Mouse (Mus musculus): ENCODE results near the gene 2310022B05Rik. TPM values are rescaled to one million over a fixed set of nuclear protein-coding genes. Genes with fewer than 3 reads are reported as not detected.

Gene 2310022B05Rik
- total and polyA plus RNA-seq, 3 experiments: 6.2 to 27.0 TPM; not detected in 1

DNA sequence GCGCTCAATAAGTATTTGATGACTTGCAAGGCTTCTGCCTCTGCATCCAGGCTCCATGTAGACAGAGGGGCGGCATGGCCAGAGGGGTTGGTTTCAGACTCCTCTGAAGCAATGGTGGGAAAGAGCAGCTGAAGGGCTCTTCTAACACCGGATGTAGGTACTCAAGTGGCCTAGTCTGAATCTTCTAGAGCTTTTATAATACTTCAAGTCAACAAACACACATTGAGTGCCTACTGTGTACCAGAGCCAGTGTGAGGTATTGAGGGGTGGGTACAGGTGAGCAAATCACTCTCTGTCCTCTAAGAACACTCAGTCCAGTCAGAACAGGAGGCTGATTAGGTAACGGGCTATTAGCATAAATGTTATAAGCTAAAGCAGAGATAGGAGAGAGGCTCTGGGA, 28.5 kb upstream of the 2310022B05Rik start:
- no peak overlapping the region for H3K9ac ChIP-seq (ENCODE audit: control insufficient read depth, low read depth, low read length, poor library complexity, severe bottlenecking)
- no peaks in the 10 kb centered on the region; a peak in 1 of 4 replicates for H3K36me3 ChIP-seq (ENCODE audit: control insufficient read depth in 1 of 2, insufficient read depth in 2 of 2, low read length in 2 of 2)
- no peaks in the 10 kb centered on the region for H3K9me3 ChIP-seq (replicated peaks; ENCODE audit: insufficient read depth, low read length)
- H3K27ac ChIP-seq (ENCODE audit: control insufficient read depth, low read depth, low read length): no peak overlapping the region
- no peaks in the 10 kb centered on the region for H3K79me2 ChIP-seq (ENCODE audit: control insufficient read depth, insufficient read depth, low read length, poor library complexity)
- no peaks in the 10 kb centered on the region for H3K27me3 ChIP-seq (ENCODE audit: control insufficient read depth in 1 of 2, insufficient read depth in 2 of 2, low read length in 2 of 2)
- no peaks in the 10 kb centered on the region for H3K4me1 ChIP-seq (ENCODE audit: control insufficient read depth in 1 of 2, insufficient read depth in 2 of 2, low read length in 2 of 2)
- no peak for DNase-seq (ENCODE audit: low read depth, low spot score)
- TF ChIP-seq TAL1 (IDR thresholded peaks at IDR 0.05; ENCODE audit: low read length) (no peak), GATA1 (IDR thresholded peaks at IDR 0.05; ENCODE audit: low read depth, low read length) (no peak), JUND (IDR thresholded peaks at IDR 0.05; ENCODE audit: low read depth, low read length) (no peak), ETS1 (IDR thresholded peaks at IDR 0.05; ENCODE audit: low read depth, low read length) (no peak), GABPA (IDR thresholded peaks at IDR 0.05; ENCODE audit: low read depth, low read length) (no peak), E2F4 (IDR thresholded peaks at IDR 0.05; ENCODE audit: borderline replicate concordance, low read depth, low read length) (no peak), MEF2A (IDR thresholded peaks at IDR 0.05; ENCODE audit: extremely low read depth, insufficient replicate concordance, low read depth, low read length, poor library complexity, severe bottlenecking) (no peak), HCFC1 (IDR thresholded peaks at IDR 0.05; ENCODE audit: low read depth, low read length) (no peak), ZKSCAN1 (IDR thresholded peaks at IDR 0.05; ENCODE audit: low read depth, low read length) (no peak), POLR2AphosphoS2 (IDR thresholded peaks at IDR 0.05; ENCODE audit: low read length) (no peak), CTCF (IDR thresholded peaks at IDR 0.05 in 2 of 3, conservative IDR thresholded peaks at IDR 0.05 in 1 of 3; ENCODE audit: control insufficient read depth in 1 of 3, insufficient read depth in 1 of 3, low read depth in 2 of 3, low read length in 3 of 3, poor library complexity in 1 of 3, severe bottlenecking in 1 of 3) (no peak), UBTF (IDR thresholded peaks at IDR 0.05; ENCODE audit: borderline replicate concordance, insufficient read depth, low read depth, low read length) (no peak), SMC3 (IDR thresholded peaks at IDR 0.05; ENCODE audit: low read depth, low read length) (no peak), ZC3H11A (IDR thresholded peaks at IDR 0.05; ENCODE audit: low read depth, low read length) (no peak), ZNF384 (IDR thresholded peaks at IDR 0.05; ENCODE audit: low read depth, low read length) (no peak), USF2 (IDR thresholded peaks at IDR 0.05; ENCODE audit: borderline replicate concordance in 1 of 2, insufficient read depth in 1 of 2, low read depth in 1 of 2, low read length in 2 of 2) (no peak), RCOR1 (IDR thresholded peaks at IDR 0.05; ENCODE audit: low read depth, low read length) (no peak), POLR2AphosphoS5 (IDR thresholded peaks at IDR 0.05; ENCODE audit: borderline replicate concordance, low read depth, low read length) (no peak), MAZ (IDR thresholded peaks at IDR 0.05; ENCODE audit: low read depth, low read length) (no peak), CHD1 (IDR thresholded peaks at IDR 0.05; ENCODE audit: low read depth, low read length) (no peak)
- no peak overlapping the region for H3K4me3 ChIP-seq (ENCODE audit: control insufficient read depth in 1 of 2, insufficient read depth in 1 of 2, low read depth in 2 of 2, low read length in 2 of 2)

DNA sequence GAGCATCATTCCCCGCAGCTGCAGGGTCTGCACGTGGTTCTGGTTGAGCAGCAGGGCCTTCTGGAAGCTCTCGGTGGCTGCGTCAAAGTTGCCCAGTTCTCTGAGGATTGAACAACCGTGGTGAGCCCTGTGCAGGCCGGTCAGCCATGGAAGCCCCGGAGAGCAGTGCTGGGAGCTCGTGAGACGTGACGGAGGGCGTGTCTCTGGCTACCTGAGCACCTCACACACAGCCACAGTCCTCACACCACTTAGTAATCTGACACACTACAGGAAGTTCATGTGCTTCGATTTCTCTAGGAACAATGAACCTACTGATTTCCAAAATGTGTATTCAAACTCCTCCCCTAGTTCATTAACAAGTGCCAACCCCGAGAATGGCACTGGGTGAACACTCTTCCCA, 25.7 kb upstream of the 2310022B05Rik start:
- TF ChIP-seq MYC (IDR thresholded peaks at IDR 0.05; ENCODE audit: low read depth, low read length): no peak
- no peak for TF ChIP-seq E2F4 (IDR thresholded peaks at IDR 0.05; ENCODE audit: borderline replicate concordance, low read depth, low read length)
- TF ChIP-seq MAX (IDR thresholded peaks at IDR 0.05; ENCODE audit: low read length): no peak
- no peak for TF ChIP-seq USF2 (IDR thresholded peaks at IDR 0.05; ENCODE audit: borderline replicate concordance in 1 of 2, insufficient read depth in 1 of 2, low read depth in 1 of 2, low read length in 2 of 2)
- TF ChIP-seq POLR2AphosphoS2 (IDR thresholded peaks at IDR 0.05; ENCODE audit: low read length): no peak
- TF ChIP-seq RAD21 (IDR thresholded peaks at IDR 0.05; ENCODE audit: low read depth, low read length): no peak
- no peak for TF ChIP-seq MYB (IDR thresholded peaks at IDR 0.05; ENCODE audit: low read depth, low read length)
- no peak for TF ChIP-seq NRF1 (IDR thresholded peaks at IDR 0.05; ENCODE audit: insufficient read depth, low read depth, low read length, poor library complexity, severe bottlenecking)
- no peak for TF ChIP-seq CHD2 (IDR thresholded peaks at IDR 0.05; ENCODE audit: low read length)
- TF ChIP-seq KAT2A (conservative IDR thresholded peaks at IDR 0.05; ENCODE audit: low read depth, low read length): no peak
- TF ChIP-seq NELFE (IDR thresholded peaks at IDR 0.05; ENCODE audit: low read depth, low read length): no peak
- TF ChIP-seq RCOR1 (IDR thresholded peaks at IDR 0.05; ENCODE audit: low read depth, low read length): no peak
- no peak overlapping the region for H3K9ac ChIP-seq (ENCODE audit: control insufficient read depth, low read depth, low read length, poor library complexity, severe bottlenecking)
- no peaks in the 10 kb centered on the region for H3K79me2 ChIP-seq (ENCODE audit: control insufficient read depth, insufficient read depth, low read length, poor library complexity)
- no peaks in the 10 kb centered on the region for H3K9me3 ChIP-seq (replicated peaks; ENCODE audit: insufficient read depth, low read length)
- H3K27me3 ChIP-seq (ENCODE audit: control insufficient read depth in 1 of 2, insufficient read depth in 2 of 2, low read length in 2 of 2): no peaks in the 10 kb centered on the region
- no peak overlapping the region for H3K4me3 ChIP-seq (ENCODE audit: control insufficient read depth in 1 of 2, insufficient read depth in 1 of 2, low read depth in 2 of 2, low read length in 2 of 2)
- H3K36me3 ChIP-seq (ENCODE audit: control insufficient read depth in 1 of 2, insufficient read depth in 2 of 2, low read length in 2 of 2): peaks cover 0 to 3% of the 10 kb centered on the region in 2 experiments; a peak in 1 of 4 replicates
- DNase-seq (ENCODE audit: low read depth, low spot score): no peak
- H3K4me1 ChIP-seq (ENCODE audit: control insufficient read depth in 1 of 2, insufficient read depth in 2 of 2, low read length in 2 of 2): no peaks in the 10 kb centered on the region
- H3K27ac ChIP-seq (ENCODE audit: control insufficient read depth, low read depth, low read length): no peak overlapping the region

Data from MEL (cell line).